8 mouse cellular contexts compared by ENCODE assay signal in the genomic region with DNA sequence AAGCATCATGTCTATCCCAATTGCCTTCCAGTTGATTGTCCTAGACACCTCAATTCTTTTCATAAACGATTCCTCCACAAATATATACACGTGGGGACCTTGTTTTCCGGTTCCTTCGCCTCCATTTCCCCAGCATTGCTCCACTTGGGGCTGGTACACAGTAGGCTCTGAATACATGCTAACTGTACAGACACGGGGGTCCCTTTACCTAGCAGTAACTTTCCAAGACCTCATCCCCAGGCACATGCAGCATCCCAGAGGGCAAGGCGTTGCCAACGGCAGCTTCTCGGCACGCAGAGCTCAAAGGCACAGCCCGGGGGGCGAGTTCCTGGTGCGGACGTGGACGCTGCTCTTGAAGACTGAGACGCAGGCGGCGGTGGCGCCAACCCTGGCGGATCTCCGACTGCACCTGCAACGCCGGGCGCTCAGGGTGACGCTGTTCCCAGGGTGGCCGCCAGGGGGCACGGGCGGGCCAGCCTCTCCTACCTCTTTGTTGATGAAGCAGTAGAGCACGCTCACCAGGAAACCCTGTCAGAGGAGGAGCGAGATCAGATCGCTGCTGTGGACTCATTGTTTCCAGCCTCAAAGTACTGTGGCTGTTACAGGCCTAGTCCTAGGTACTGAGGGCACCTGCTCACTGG. TPM values are rescaled to one million over a fixed set of nuclear protein-coding genes. Genes with fewer than 3 reads are reported as not detected.
A peak's percentile ranks its signal among the peaks of the same experiment; 100 is the strongest.
DNase-seq lines count a peak whose midpoint lies in the region; ATAC-seq and TF ChIP-seq lines count a peak whose summit lies in the region.

No protein-coding gene starts in this region.

- peak; percentile 83 for ATAC-seq in forebrain, embryonic 16.5 days
- peak; percentile 55 for ATAC-seq in lung, embryonic 14.5 days (ENCODE audit: insufficient read depth)

- no peak overlapping the region; the same call in 1 of the 2 replicates for H3K4me3 ChIP-seq in E14TG2a.4 (replicated peaks; ENCODE audit: low read length)
- peak overlapping the region; percentile 21 for H3K4me3 ChIP-seq in forebrain, embryonic 16.5 days (replicated peaks; ENCODE audit: low read length)
- no peak overlapping the region; the same call in 1 of the 2 replicates for H3K4me3 ChIP-seq in lung, embryonic 14.5 days (ENCODE audit: low read depth, low read length)
- H3K4me3 ChIP-seq in olfactory bulb, adult 2 months (ENCODE audit: insufficient read depth, low read depth, low read length) = no peak overlapping the region
- H3K4me3 ChIP-seq in thymus, adult 2 months (ENCODE audit: control insufficient read depth, insufficient read depth, low read length) = peak overlapping the region; percentile 44

- intact Hi-C loops in heart, postnatal 36 days (cut with DNase I) = loop anchor here (1.0 to 5.0 kb wide), 3 partner anchors 15 to 140 kb away; no protein-coding TSS in a partner anchor

- H3K9ac ChIP-seq in forebrain, embryonic 16.5 days (replicated peaks; ENCODE audit: low read depth, low read length) = peak overlapping the region; percentile 48
- H3K9ac ChIP-seq in lung, embryonic 14.5 days = no peak overlapping the region; the same call in 1 of the 2 replicates

- peaks cover 3% of the 10 kb centered on the region; the same call in 1 of the 2 replicates for H3K27me3 ChIP-seq in E14TG2a.4 (ENCODE audit: insufficient read depth, low read length)
- H3K27me3 ChIP-seq in forebrain, embryonic 16.5 days (replicated peaks; ENCODE audit: control insufficient read depth, insufficient read depth, low read length) = peaks cover 4% of the 10 kb centered on the region; the same call in 1 of the 2 replicates
- H3K27me3 ChIP-seq in lung, embryonic 14.5 days (ENCODE audit: insufficient read depth, low read length) = peaks cover 15% of the 10 kb centered on the region
- no peaks in the 10 kb centered on the region; the same call in 1 of the 2 replicates for H3K27me3 ChIP-seq in thymus, adult 2 months (ENCODE audit: control insufficient read depth, insufficient read depth, low read length)

- peak overlapping the region; percentile 90 for H3K27ac ChIP-seq in forebrain, embryonic 16.5 days (ENCODE audit: low read length)
- H3K27ac ChIP-seq in lung, embryonic 14.5 days (ENCODE audit: low read depth) = no peak overlapping the region
- H3K27ac ChIP-seq in olfactory bulb, adult 2 months (ENCODE audit: insufficient read depth, low read depth, low read length) = peak overlapping the region; percentile 54; the same call in 1 of the 2 replicates
- H3K27ac ChIP-seq in thymus, adult 2 months (ENCODE audit: control insufficient read depth, insufficient read depth, low read length) = peak overlapping the region; percentile 57; the same call in 1 of the 2 replicates

- peak; percentile 31 for TF ChIP-seq CTCF in E14TG2a.4 (conservative IDR thresholded peaks at IDR 0.05; ENCODE audit: low read length)
- TF ChIP-seq CTCF in lung, embryonic 14.5 days (IDR thresholded peaks at IDR 0.05; ENCODE audit: low read depth) = peak; percentile 95
- TF ChIP-seq CTCF in olfactory bulb, adult 2 months (IDR thresholded peaks at IDR 0.05; ENCODE audit: insufficient read depth, low read depth, low read length) = peak; percentile 96
- peak; percentile 98 for TF ChIP-seq CTCF in thymus, adult 2 months (IDR thresholded peaks at IDR 0.05; ENCODE audit: borderline replicate concordance, control insufficient read depth, extremely low read depth, insufficient read depth, low read length, poor library complexity)

- peak; percentile 91 for DNase-seq in cerebellum, adult 11-12 months
- peak; percentile 91 to 95 for DNase-seq in heart, postnatal 36 days
- peak; percentile 84 to 96 for DNase-seq in layer of hippocampus, adult 8-10 months (ENCODE audit: low spot score in 2 of 2)
- DNase-seq in lung, embryonic 14.5 days = peak; percentile 88
- DNase-seq in thymus, adult 2 months = peak; percentile 98

- no peak for TF ChIP-seq POLR2A in olfactory bulb, adult 2 months (IDR thresholded peaks at IDR 0.05; ENCODE audit: insufficient read depth, low read depth, low read length)
- TF ChIP-seq POLR2A in thymus, adult 2 months (IDR thresholded peaks at IDR 0.05; ENCODE audit: control insufficient read depth, extremely low read depth, insufficient read depth, low read length, poor library complexity) = peak; percentile 59

- peaks cover 59% of the 10 kb centered on the region for H3K36me3 ChIP-seq in E14TG2a.4 (ENCODE audit: insufficient read depth, low read length)
- H3K36me3 ChIP-seq in forebrain, embryonic 16.5 days (ENCODE audit: control insufficient read depth, insufficient read depth) = peaks cover 12% of the 10 kb centered on the region
- H3K36me3 ChIP-seq in lung, embryonic 14.5 days (ENCODE audit: insufficient read depth) = peaks cover 26% of the 10 kb centered on the region
- H3K36me3 ChIP-seq in thymus, adult 2 months (ENCODE audit: control insufficient read depth, insufficient read depth, low read length) = no peaks in the 10 kb centered on the region; the same call in 1 of the 2 replicates

- H3K9me3 ChIP-seq in E14TG2a.4 (ENCODE audit: low read length) = no peaks in the 10 kb centered on the region
- no peaks in the 10 kb centered on the region for H3K9me3 ChIP-seq in forebrain, embryonic 16.5 days (ENCODE audit: control insufficient read depth, low read length)
- H3K9me3 ChIP-seq in lung, embryonic 14.5 days (ENCODE audit: low read depth, low read length) = no peaks in the 10 kb centered on the region

- peak overlapping the region; percentile 55 for H3K4me2 ChIP-seq in forebrain, embryonic 16.5 days (ENCODE audit: low read length)
- H3K4me2 ChIP-seq in lung, embryonic 14.5 days = peak overlapping the region; percentile 48

- H3K4me1 ChIP-seq in E14TG2a.4 (replicated peaks; ENCODE audit: low read depth, low read length) = peaks cover 58% of the 10 kb centered on the region
- H3K4me1 ChIP-seq in forebrain, embryonic 16.5 days (replicated peaks; ENCODE audit: control insufficient read depth, insufficient read depth, low read length) = peaks cover 31% of the 10 kb centered on the region
- no peaks in the 10 kb centered on the region for H3K4me1 ChIP-seq in lung, embryonic 14.5 days (ENCODE audit: insufficient read depth)
- H3K4me1 ChIP-seq in olfactory bulb, adult 2 months (ENCODE audit: control insufficient read depth, insufficient read depth, low read length) = peaks cover 42% of the 10 kb centered on the region
- peaks cover 22% of the 10 kb centered on the region for H3K4me1 ChIP-seq in thymus, adult 2 months (replicated peaks; ENCODE audit: control insufficient read depth, insufficient read depth, low read length)

- 4% methylated on average over 30 of the region's 30 CpGs for WGBS in forebrain, embryonic 16.5 days
- 5% methylated on average over 30 of the region's 30 CpGs for WGBS in lung, embryonic 14.5 days
- 5% methylated on average over 30 of the region's 30 CpGs for WGBS in olfactory bulb, adult 2 months
- WGBS in thymus, adult 2 months = 4% methylated on average over 30 of the region's 30 CpGs

RNA-seq across cellular contexts. Expression of gene Snrpd2, which starts 7.8 kb away (rescaled TPM):
- 116 and 118 TPM in 2 replicates for polyA plus RNA-seq in forebrain, embryonic 16.5 days (2015; fragmentation: Nextera tagmentation; extraction: Ambion mirVana)
- 10 to 100 TPM; 66.8 to 67.0 TPM for total RNA-seq in heart, postnatal 36 days (2021)
- total RNA-seq in layer of hippocampus, adult 8-10 months (2022) = 10 to 100 TPM; 75.6 to 82.3 (median 78.2) TPM
- polyA plus RNA-seq in lung, embryonic 14.5 days (2014; fragmentation: Nextera tagmentation; extraction: Ambion mirVana) = 158 and 161 TPM in 2 replicates
- not detected in 2 replicates for polyA plus RNA-seq in olfactory bulb, adult 2 months (2012; ENCODE audit: insufficient read depth, insufficient read length, low replicate concordance, missing spikeins)
- 32.8 and 36.7 TPM in 2 replicates for polyA plus RNA-seq in thymus, adult 2 months (2012; rRNA removed)

RNA-seq across cellular contexts. Expression of gene Qpctl, which starts 8.2 kb away (rescaled TPM):
- polyA plus RNA-seq in forebrain, embryonic 16.5 days (2015; fragmentation: Nextera tagmentation; extraction: Ambion mirVana) = 17.1 and 22.4 TPM in 2 replicates
- 1 to 10 TPM; 3.8 to 4.8 TPM for total RNA-seq in heart, postnatal 36 days (2021)
- total RNA-seq in layer of hippocampus, adult 8-10 months (2022) = 10 to 100 TPM; 18.6 to 20.9 (median 20.4) TPM
- 12.5 and 13.1 TPM in 2 replicates for polyA plus RNA-seq in lung, embryonic 14.5 days (2014; fragmentation: Nextera tagmentation; extraction: Ambion mirVana)
- polyA plus RNA-seq in olfactory bulb, adult 2 months (2012; ENCODE audit: insufficient read depth, insufficient read length, low replicate concordance, missing spikeins) = not detected in 2 replicates
- 15.3 and 18.2 TPM in 2 replicates for polyA plus RNA-seq in thymus, adult 2 months (2012; rRNA removed)

RNA-seq across cellular contexts. Expression of gene Gipr, which starts 8.6 kb away (rescaled TPM):
- polyA plus RNA-seq in forebrain, embryonic 16.5 days (2015; fragmentation: Nextera tagmentation; extraction: Ambion mirVana) = 21.8 and 32.1 TPM in 2 replicates
- under 1 TPM in 1 of 2 experiments, not detected in 1; 0.14 TPM for total RNA-seq in heart, postnatal 36 days (2021)
- total RNA-seq in layer of hippocampus, adult 8-10 months (2022) = 1 to 10 TPM; 1.0 to 1.5 (median 1.2) TPM
- polyA plus RNA-seq in lung, embryonic 14.5 days (2014; fragmentation: Nextera tagmentation; extraction: Ambion mirVana) = 0.26 and 0.85 TPM in 2 replicates
- polyA plus RNA-seq in olfactory bulb, adult 2 months (2012; ENCODE audit: insufficient read depth, insufficient read length, low replicate concordance, missing spikeins) = not detected in 2 replicates
- polyA plus RNA-seq in thymus, adult 2 months (2012; rRNA removed) = 0.73 and 0.79 TPM in 2 replicates

RNA-seq across cellular contexts. Expression of gene Eml2, which starts 18.9 kb away (rescaled TPM):
- polyA plus RNA-seq in forebrain, embryonic 16.5 days (2015; fragmentation: Nextera tagmentation; extraction: Ambion mirVana) = 8.3 and 14.4 TPM in 2 replicates
- total RNA-seq in heart, postnatal 36 days (2021) = 10 to 100 TPM; 34.3 to 44.4 TPM
- 100 to 1,000 TPM; 156 to 198 (median 171) TPM for total RNA-seq in layer of hippocampus, adult 8-10 months (2022)
- 2.6 and 2.7 TPM in 2 replicates for polyA plus RNA-seq in lung, embryonic 14.5 days (2014; fragmentation: Nextera tagmentation; extraction: Ambion mirVana)
- not detected in 2 replicates for polyA plus RNA-seq in olfactory bulb, adult 2 months (2012; ENCODE audit: insufficient read depth, insufficient read length, low replicate concordance, missing spikeins)
- polyA plus RNA-seq in thymus, adult 2 months (2012; rRNA removed) = 38.9 and 40.3 TPM in 2 replicates

RNA-seq across cellular contexts. Expression of gene Fbxo46, which starts 37.6 kb away (rescaled TPM):
- polyA plus RNA-seq in forebrain, embryonic 16.5 days (2015; fragmentation: Nextera tagmentation; extraction: Ambion mirVana) = 25.4 and 28.3 TPM in 2 replicates
- total RNA-seq in heart, postnatal 36 days (2021) = 1 to 10 TPM; 4.6 to 5.3 TPM
- total RNA-seq in layer of hippocampus, adult 8-10 months (2022) = 10 to 100 TPM; 13.3 to 15.1 (median 14.4) TPM
- 9.7 and 11.6 TPM in 2 replicates for polyA plus RNA-seq in lung, embryonic 14.5 days (2014; fragmentation: Nextera tagmentation; extraction: Ambion mirVana)
- not detected in 2 replicates for polyA plus RNA-seq in olfactory bulb, adult 2 months (2012; ENCODE audit: insufficient read depth, insufficient read length, low replicate concordance, missing spikeins)
- polyA plus RNA-seq in thymus, adult 2 months (2012; rRNA removed) = 29.2 and 30.1 TPM in 2 replicates

Comparison
In these comparisons a context has a peak if more than half of its experiments do, and no peak if none do; other contexts are left out.
1. H3K4me3 ChIP-seq: peak in forebrain, embryonic 16.5 days (single experiment) and thymus, adult 2 months (single experiment); none in E14TG2a.4 (single experiment), lung, embryonic 14.5 days (single experiment) and olfactory bulb, adult 2 months (single experiment).
2. CTCF ChIP-seq: peak in every context shown above with its lines; median percentile 98 in thymus, adult 2 months; 96 in olfactory bulb, adult 2 months; 95 in lung, embryonic 14.5 days; 31 in E14TG2a.4.
3. RNA of gene Snrpd2, which starts 7.8 kb away (polyA plus RNA-seq): 158 to 161 TPM in lung, embryonic 14.5 days, 116 to 118 TPM in forebrain, embryonic 16.5 days and 32.8 to 36.7 TPM in thymus, adult 2 months; not detected in olfactory bulb, adult 2 months; every median in the first group is over 10 times any median in the second.
4. RNA of gene Qpctl, which starts 8.2 kb away (polyA plus RNA-seq): 17.1 to 22.4 TPM in forebrain, embryonic 16.5 days, 15.3 to 18.2 TPM in thymus, adult 2 months and 12.5 to 13.1 TPM in lung, embryonic 14.5 days; not detected in olfactory bulb, adult 2 months; every median in the first group is over 10 times any median in the second.
5. RNA of gene Gipr, which starts 8.6 kb away (polyA plus RNA-seq): 21.8 to 32.1 TPM in forebrain, embryonic 16.5 days; 0.73 to 0.79 TPM in thymus, adult 2 months, 0.26 to 0.85 TPM in lung, embryonic 14.5 days and not detected in olfactory bulb, adult 2 months; every median in the first group is over 10 times any median in the second.
6. Peak in every context shown above with its lines, with median percentiles within 50 percentile points of each other: DNase-seq.